Mouse (Mus musculus) liver (tissue): ENCODE measurements around the gene Hpse2.

ENCODE experiments used
- DNase-seq: peaks from one replicate; pipeline ENCODE4 v3.0.0-alpha.2; 2020; ENCODE audit warnings: mixed read lengths

The Hpse2 gene

GRCm38 (mm10) chr19:42937544-42937943, 450.6 kb downstream of the Hpse2 start:
- DNase-seq = no peak

GRCm38 (mm10) chr19:42936661-42937193, 451.4 kb downstream of the Hpse2 start:
- no peak for DNase-seq

GRCm38 (mm10) chr19:42929702-42930101, 458.5 kb downstream of the Hpse2 start:
- DNase-seq = no peak

GRCm38 (mm10) chr19:42928271-42928670, 459.9 kb downstream of the Hpse2 start:
- no peak for DNase-seq

GRCm38 (mm10) chr19:42922610-42923009, 465.5 kb downstream of the Hpse2 start:
- DNase-seq = no peak

GRCm38 (mm10) chr19:42913703-42914102, 474.5 kb downstream of the Hpse2 start:
- no peak for DNase-seq

- no peak for DNase-seq
Observed at GRCm38 (mm10) chr19:42909719-42910118, 478.4 kb downstream of the Hpse2 start.

- DNase-seq = no peak
Observed at GRCm38 (mm10) chr19:42908553-42908952, 479.6 kb downstream of the Hpse2 start.

DNA sequence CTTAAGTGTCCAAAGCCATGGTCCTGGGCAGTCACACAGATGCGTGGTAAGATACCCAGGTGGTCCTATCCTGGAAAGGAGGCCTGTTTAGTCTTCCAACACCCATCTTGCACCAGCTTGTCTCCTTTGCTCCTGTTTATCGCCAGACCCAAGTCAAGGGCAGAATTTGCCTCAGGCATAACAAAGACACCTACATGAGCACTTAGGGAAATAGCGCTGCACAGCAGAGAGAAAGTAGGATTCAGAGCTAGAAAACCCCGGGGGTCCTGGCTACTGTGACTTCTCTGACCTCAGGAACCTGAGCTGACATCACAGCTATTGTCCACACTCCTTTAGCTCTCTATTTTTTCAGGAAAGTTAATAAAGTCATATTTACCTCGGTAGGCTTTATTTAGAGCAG, 481.8 kb downstream of the Hpse2 start:
- DNase-seq = no peak

DNA sequence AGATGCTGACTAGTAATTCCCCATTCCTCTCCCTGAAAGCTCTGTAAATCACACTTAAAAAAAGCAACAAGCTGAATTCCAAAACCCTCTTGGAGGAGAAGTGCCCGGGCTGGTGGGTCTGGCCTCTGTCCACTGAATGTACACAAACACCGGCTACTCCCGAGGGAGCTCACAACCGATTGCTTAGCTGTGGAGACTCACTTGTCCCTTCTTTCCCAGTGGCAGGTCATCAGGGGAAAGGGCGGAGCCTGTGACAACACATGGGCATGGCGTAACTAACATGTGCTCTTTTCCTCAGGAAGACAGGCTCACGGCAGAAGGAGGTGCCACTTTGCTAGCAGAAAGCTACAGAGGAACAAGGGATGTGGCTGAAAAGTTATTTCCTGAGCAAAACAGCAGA, 483.4 kb downstream of the Hpse2 start:
- no peak for DNase-seq

DNA sequence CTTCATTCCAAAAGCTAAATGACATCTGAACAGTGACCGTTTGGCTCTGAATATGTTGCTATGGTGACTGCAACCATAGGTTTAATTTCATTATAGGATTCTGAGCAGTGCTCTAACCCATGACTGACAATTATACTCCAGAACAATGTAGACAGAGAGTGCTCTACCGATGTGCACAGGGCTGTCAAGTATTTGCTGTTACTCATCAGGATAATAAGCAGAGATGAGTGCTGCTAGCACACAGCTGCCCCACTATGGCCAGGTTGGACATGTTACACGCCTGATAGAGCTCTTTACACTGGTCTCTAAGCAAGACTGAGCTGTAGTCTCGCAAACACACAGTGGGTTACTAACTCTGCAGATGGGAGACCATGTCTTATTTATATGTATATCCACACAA, 483.9 kb downstream of the Hpse2 start:
- DNase-seq = no peak

DNA sequence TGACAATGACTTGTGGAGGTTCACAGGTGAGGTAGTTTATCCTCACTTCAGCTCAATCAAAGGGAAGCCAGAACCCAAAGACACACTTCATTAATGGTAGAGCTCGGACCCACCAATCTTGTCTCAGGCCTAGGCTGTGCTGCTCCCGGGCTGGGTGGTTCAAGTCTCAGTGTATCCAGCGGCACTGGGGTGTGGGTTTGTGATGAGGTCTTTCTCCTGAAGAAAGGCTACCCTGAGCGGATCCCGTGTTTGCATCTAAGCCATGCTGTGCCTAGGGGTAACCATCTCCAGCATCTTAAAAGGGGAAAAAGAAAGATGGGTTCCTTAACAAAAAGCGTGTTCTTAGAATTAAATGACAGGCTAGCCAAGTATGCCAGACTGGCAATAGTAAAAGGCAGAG, 484.3 kb downstream of the Hpse2 start:
- no peak for DNase-seq

DNA sequence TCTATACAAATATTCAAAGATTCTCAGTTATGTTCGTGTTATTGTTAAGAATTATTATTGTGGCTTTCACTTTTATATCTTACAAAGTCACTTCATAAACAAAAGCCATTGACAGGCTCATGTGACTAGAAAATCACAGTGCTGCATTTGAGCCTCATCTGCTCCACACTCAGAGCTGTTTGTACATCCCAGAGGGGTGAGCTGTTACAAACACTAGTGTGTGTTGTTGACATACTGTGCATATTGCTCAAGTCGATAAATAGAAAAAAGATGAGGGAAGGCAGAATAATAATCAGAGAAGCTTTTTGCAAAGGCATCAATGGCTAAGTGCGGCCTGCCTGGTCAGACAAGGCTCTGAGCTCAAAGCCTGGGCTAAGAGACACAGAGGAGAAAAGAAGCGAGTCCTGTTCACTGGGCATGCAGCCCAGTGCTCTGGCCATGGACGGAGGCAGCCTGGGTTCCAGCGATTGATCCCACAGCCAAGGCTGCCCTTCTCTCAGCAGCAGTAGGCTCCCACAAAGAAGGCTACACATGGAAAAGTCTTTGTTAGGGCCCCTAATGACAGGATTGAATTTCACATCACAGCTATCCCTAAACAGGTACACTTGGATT, 485.6 kb downstream of the Hpse2 start:
- DNase-seq = no peak

- DNase-seq = no peak
Observed at GRCm38 (mm10) chr19:42891599-42891998, 496.6 kb downstream of the Hpse2 start.

DNA sequence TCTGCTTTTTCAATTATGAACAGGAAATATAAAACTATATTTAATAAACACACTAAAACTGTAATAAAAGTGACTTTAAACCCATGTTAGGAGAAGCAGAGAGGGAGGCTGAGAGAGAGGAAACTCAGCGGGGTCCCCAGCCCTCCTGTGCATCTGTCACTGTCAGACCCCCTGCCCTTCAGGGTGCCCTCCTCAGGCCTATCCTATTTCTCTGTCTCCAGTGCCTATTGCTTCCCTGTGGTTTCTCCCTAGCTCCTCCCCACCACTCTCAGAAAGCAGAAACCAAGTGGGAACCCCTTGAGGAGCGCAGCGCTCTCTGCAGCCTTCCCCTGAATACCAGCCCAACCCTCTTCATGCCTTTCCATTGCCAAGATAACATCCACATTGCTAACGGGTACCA, 510.5 kb downstream of the Hpse2 start:
- DNase-seq = no peak

- no peak for DNase-seq
Observed at GRCm38 (mm10) chr19:42876563-42876962, 511.6 kb downstream of the Hpse2 start.

DNA sequence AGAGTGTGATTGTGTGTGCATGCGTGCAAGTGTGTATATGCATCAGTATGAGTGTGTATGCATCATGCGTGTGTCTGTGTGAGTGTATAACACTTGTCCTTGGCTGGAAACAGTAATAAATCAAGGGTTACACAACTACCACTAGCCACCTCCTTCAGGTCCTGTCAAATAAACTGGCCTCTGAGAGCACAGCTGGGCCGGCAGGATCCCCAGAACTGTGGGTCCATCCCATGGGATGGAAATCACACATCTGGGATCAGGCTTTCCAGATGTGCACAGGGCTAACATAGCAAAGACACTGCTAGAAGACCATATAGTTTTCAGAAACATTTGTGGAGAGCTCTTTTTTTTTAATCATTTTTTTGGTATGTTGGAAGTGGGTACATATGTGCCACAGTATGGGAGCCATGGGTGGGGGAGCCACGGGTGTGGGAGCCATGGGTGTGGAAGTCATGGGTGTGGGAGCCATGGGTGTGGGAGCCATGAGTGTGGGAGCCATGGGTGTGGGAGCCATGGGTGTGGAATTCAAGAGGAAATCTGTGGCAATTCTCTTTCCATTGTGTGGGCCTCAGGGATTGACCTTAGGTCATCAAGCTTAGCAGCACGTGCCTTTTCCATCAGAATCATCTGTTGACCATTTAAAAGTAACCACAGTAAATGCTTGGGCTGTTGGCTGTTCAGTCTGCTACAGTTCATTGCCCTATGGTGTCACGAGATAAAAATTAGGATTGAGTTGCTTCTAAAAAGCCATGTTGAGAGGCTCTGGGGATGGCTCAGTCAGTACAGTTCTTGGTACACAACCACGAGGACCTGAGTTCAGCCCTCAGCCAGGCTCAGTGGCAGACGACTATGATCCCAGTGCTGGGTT, 518.3 kb downstream of the Hpse2 start:
- no peak for DNase-seq

GRCm38 (mm10) chr19:42868958-42869662, 519.0 kb downstream of the Hpse2 start:
- no peak for DNase-seq

DNA sequence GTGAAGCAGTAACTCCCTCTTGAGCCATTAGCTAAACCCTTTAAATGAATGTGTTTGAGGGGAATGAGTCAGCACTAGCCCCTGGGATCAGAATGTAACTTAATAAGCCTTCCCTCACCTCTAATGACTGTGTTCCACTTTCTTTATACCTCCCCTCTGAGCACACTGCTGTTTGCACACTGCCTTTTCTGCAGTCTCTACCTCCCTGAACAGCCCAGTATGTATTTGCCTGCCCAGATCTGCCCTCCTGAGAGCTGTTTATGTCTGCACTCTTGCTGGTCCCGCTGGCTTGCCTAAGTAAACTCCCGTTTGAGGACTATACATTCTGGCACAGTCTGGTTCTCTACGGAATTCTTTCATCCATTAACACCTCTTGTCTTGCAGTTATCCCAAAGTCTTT, 525.1 kb downstream of the Hpse2 start:
- DNase-seq = no peak

GRCm38 (mm10) chr19:42857096-42857495, 531.1 kb downstream of the Hpse2 start:
- DNase-seq = no peak

DNA sequence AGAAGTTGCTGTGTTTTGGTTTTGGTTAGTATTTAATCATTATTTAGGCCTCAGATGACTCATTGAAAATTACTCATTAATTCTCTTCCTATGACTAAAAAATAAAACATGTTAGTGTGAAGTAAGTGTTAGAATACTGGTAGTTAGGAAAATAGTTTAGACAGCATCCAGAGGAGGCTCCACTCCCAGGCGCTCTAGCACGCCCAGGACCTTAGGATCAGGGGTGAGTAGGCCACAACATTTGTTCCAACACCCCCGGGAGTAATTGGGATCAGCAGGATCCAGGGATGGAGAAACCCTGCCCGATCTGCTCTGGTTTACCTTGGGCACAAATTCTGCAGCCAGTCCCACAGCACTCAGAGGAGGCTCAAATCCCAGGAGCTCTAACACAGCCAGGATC, 532.5 kb downstream of the Hpse2 start:
- DNase-seq = no peak

- no peak for DNase-seq
Observed at GRCm38 (mm10) chr19:42850444-42850843, 537.7 kb downstream of the Hpse2 start.

DNA sequence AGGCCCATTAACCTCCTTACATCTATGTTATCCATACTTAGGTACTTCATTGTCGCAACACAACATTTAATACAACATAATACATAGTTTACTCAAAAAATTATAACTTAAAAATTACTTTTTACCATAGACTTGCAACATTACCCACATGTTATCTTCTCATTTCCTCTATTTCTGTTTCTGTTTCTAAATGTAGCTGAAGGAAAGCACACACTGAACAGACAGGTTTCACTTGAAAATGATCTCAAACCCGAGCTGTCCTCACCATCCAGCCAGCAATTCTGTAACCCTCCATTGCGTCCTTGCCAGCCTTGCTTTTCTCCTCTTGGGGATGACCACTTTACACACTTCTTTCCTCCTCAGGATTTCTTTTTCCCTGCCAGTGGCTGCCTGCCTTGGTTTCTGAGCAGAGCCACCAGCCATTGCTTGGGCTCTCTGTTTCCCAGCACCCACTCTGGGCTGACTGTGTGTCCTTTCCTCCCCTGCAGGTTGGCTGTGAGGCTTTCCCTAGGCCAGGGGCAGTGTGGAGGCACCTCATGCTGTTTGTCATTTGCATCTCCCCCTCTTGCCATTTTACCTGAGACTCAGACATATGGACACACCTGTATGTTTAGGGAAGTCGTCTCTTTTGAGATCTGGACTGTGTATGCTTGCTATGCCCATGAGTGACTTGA, 548.4 kb downstream of the Hpse2 start:
- no peak for DNase-seq
